Mouse (Mus musculus) liver, embryonic 12.5 days (tissue): ENCODE measurements around the gene Cyb5r3. TPM values are rescaled to one million over a fixed set of nuclear protein-coding genes. Genes with fewer than 3 reads are reported as not detected.
A peak's percentile ranks its signal among the peaks of the same experiment; 100 is the strongest.

ENCODE experiments used
- ATAC-seq: fragments of 200-750 bp; cut with Nextera tagmentation; 2 replicates; pipeline ENCODE4 v1.8.0; 2017; ENCODE audit warnings: moderate number of reproducible peaks, mild to moderate bottlenecking, moderate library complexity
- H3K27ac ChIP-seq: fragments of 300-500 bp; sonication (generic); 2 replicates; pipeline ENCODE4 v1.5.1; 2016; ENCODE audit warnings: mild to moderate bottlenecking
- H3K27me3 ChIP-seq: fragments of 300-500 bp; sonication (generic); replicated peaks from 2 replicates; pipeline ENCODE4 v1.6.1; 2016; ENCODE audit warnings: mild to moderate bottlenecking, moderate library complexity
- H3K36me3 ChIP-seq: fragments of 300-500 bp; sonication (generic); 2 replicates; pipeline ENCODE4 v1.6.1; 2016; ENCODE audit warnings: mild to moderate bottlenecking, moderate library complexity
- H3K4me1 ChIP-seq: fragments of 300-500 bp; sonication (generic); 2 replicates; pipeline ENCODE4 v1.6.1; 2016
- H3K4me2 ChIP-seq: fragments of 300-500 bp; sonication (generic); 2 replicates; pipeline ENCODE4 v1.6.1; 2016; ENCODE audit warnings: mild to moderate bottlenecking, moderate library complexity
- H3K4me3 ChIP-seq: fragments of 300-500 bp; sonication (generic); 2 replicates; pipeline ENCODE4 v1.5.1; 2016; ENCODE audit warnings: mild to moderate bottlenecking, moderate library complexity
- H3K9ac ChIP-seq: fragments of 300-500 bp; sonication (generic); 2 replicates; pipeline ENCODE4 v1.6.1; 2016; ENCODE audit warnings: mild to moderate bottlenecking, moderate library complexity
- H3K9me3 ChIP-seq: fragments of 300-500 bp; sonication (generic); replicated peaks from 2 replicates; pipeline ENCODE4 v1.6.1; 2016; ENCODE audit warnings: mild to moderate bottlenecking, moderate library complexity
- WGBS: fragments of 180-500 bp; shearing (Covaris S2); methylation state at CpG from one replicate; pipeline ENCODE4 v1.1.7; 2016; ENCODE audit not compliant: insufficient replicate concordance; 5-methylcytosine and 5-hydroxymethylcytosine counted together
- polyA plus RNA-seq: library from polyadenylated mRNA; unstranded; fragments of >200 nt; fragmentation: Nextera tagmentation; extraction: Ambion mirVana; gene quantifications from 2 replicates; pipeline ENCODE4 v1.2.1, GENCODE M21; 2016

Cyb5r3 gene
- polyA plus RNA-seq, 1 experiment from 2014 or later, result 151 TPM

- Histone ChIP-seq H3K9me3 (no peaks in the 10 kb centered on the region), H3K27ac (0 out of 2 replicates have a peak overlapping the region, but pooled peaks have one; percentile 46), H3K36me3 (peaks cover 100% of the 10 kb centered on the region), H3K9ac (no peak overlapping the region), H3K4me1 (peaks cover 33% of the 10 kb centered on the region), H3K27me3 (no peaks in the 10 kb centered on the region), H3K4me2 (no peak overlapping the region), H3K4me3 (no peak overlapping the region)
- ATAC-seq, result no peak
- WGBS, result 94% methylated on average over 6 of the region's 6 CpGs
These were observed 14.7 kb downstream of the Cyb5r3 start for GRCm38 (mm10) chr15:83157667-83158064.

GRCm38 (mm10) chr15:83156929-83157666 lies 15.3 kb downstream of the Cyb5r3 start:
- ATAC-seq, result no peak
- Histone ChIP-seq H3K27ac (no peak overlapping the region), H3K4me3 (no peak overlapping the region), H3K27me3 (no peaks in the 10 kb centered on the region), H3K36me3 (peaks cover 96% of the 10 kb centered on the region), H3K9me3 (no peaks in the 10 kb centered on the region), H3K4me1 (peaks cover 30% of the 10 kb centered on the region), H3K4me2 (no peak overlapping the region), H3K9ac (no peak overlapping the region)
- WGBS, result 79% methylated on average over 11 of the region's 11 CpGs

GRCm38 (mm10) chr15:83155672-83156419 lies 16.5 kb downstream of the Cyb5r3 start:
- Histone ChIP-seq H3K4me3 (no peak overlapping the region), H3K36me3 (peaks cover 83% of the 10 kb centered on the region), H3K4me2 (no peak overlapping the region), H3K4me1 (peaks cover 26% of the 10 kb centered on the region), H3K27me3 (no peaks in the 10 kb centered on the region), H3K9ac (no peak overlapping the region), H3K27ac (peak overlapping the region; percentile 23; the same call in 1 of the 2 replicates), H3K9me3 (no peaks in the 10 kb centered on the region)
- WGBS, result 57% methylated on average over 6 of the region's 6 CpGs
- ATAC-seq, result no peak

GRCm38 (mm10) chr15:83154309-83154708 lies 18.1 kb downstream of the Cyb5r3 start:
- Histone ChIP-seq H3K9me3 (no peaks in the 10 kb centered on the region), H3K36me3 (peaks cover 68% of the 10 kb centered on the region), H3K9ac (no peak overlapping the region), H3K27ac (no peak overlapping the region), H3K4me1 (peaks cover 33% of the 10 kb centered on the region), H3K4me2 (no peak overlapping the region), H3K4me3 (no peak overlapping the region), H3K27me3 (no peaks in the 10 kb centered on the region)
- no peak for ATAC-seq
- WGBS, result 91% methylated on average over 7 of the region's 7 CpGs

GRCm38 (mm10) chr15:83150694-83151093 lies 21.7 kb downstream of the Cyb5r3 start:
- no peaks in the 10 kb centered on the region for H3K27me3 ChIP-seq
- H3K27ac ChIP-seq, result peak overlapping the region; percentile 77
- 0 out of 2 replicates have a peak overlapping the region, but pooled peaks have one; percentile 27 for H3K9ac ChIP-seq
- no peaks in the 10 kb centered on the region for H3K9me3 ChIP-seq
- peaks cover 50% of the 10 kb centered on the region for H3K4me1 ChIP-seq
- peaks cover 53% of the 10 kb centered on the region for H3K36me3 ChIP-seq
- H3K4me2 ChIP-seq, result 0 out of 2 replicates have a peak overlapping the region, but pooled peaks have one; percentile 1
- WGBS, result 87% methylated on average over 4 of the region's 4 CpGs
- no peak overlapping the region for H3K4me3 ChIP-seq
- ATAC-seq, result no peak

- H3K4me3 ChIP-seq, result peak overlapping the region; percentile 90
- no peaks in the 10 kb centered on the region for H3K27me3 ChIP-seq
- peaks cover 53% of the 10 kb centered on the region for H3K36me3 ChIP-seq
- H3K9me3 ChIP-seq, result no peaks in the 10 kb centered on the region
- H3K27ac ChIP-seq, result peak overlapping the region; percentile 96
- WGBS, result 17% methylated on average over 3 of the region's 3 CpGs
- peak overlapping the region; percentile 96 for H3K9ac ChIP-seq
- peaks cover 56% of the 10 kb centered on the region for H3K4me1 ChIP-seq
- ATAC-seq, result no peak
- H3K4me2 ChIP-seq, result peak overlapping the region; percentile 88
These were observed 22.3 kb downstream of the Cyb5r3 start for GRCm38 (mm10) chr15:83150073-83150442.

- ATAC-seq, result peak; percentile 87
- whole genome bisulfite sequencing, result under 1% methylated on average over 56 of the region's 56 CpGs
These were observed 23.0 kb downstream of the Cyb5r3 start, which contains the start of gene Poldip3 for GRCm38 (mm10) chr15:83149196-83150072. Gene Poldip3, minus strand, starts transcription at chr15:83149384.

GRCm38 (mm10) chr15:83148801-83149195 lies 23.6 kb downstream of the Cyb5r3 start:
- Histone ChIP-seq H3K9me3 (no peaks in the 10 kb centered on the region), H3K36me3 (peaks cover 52% of the 10 kb centered on the region), H3K4me2 (peak overlapping the region; percentile 88), H3K27me3 (no peaks in the 10 kb centered on the region), H3K9ac (peak overlapping the region; percentile 96), H3K27ac (peak overlapping the region; percentile 96), H3K4me1 (peaks cover 65% of the 10 kb centered on the region), H3K4me3 (peak overlapping the region; percentile 90)
- WGBS, result under 1% methylated on average over 41 of the region's 41 CpGs
- ATAC-seq, result peak; percentile 85

More at GRCm38 (mm10) chr15:83149196-83150072, 23.0 kb downstream of the Cyb5r3 start, which contains the start of gene Poldip3:
- H3K4me1 ChIP-seq, result peaks cover 62% of the 10 kb centered on the region
- no peaks in the 10 kb centered on the region for H3K9me3 ChIP-seq
- H3K36me3 ChIP-seq, result peaks cover 53% of the 10 kb centered on the region
- peak within 1 kb of the TSS; percentile 96 for H3K27ac ChIP-seq
- peak within 1 kb of the TSS; percentile 88 for H3K4me2 ChIP-seq
- no peaks in the 10 kb centered on the region for H3K27me3 ChIP-seq
- H3K4me3 ChIP-seq, result peak within 1 kb of the TSS; percentile 90
- peak within 1 kb of the TSS; percentile 96 for H3K9ac ChIP-seq

- Histone ChIP-seq H3K27ac (peak overlapping the region; percentile 96), H3K4me2 (peak overlapping the region; percentile 88), H3K9me3 (no peaks in the 10 kb centered on the region), H3K4me3 (peak overlapping the region; percentile 90), H3K4me1 (peaks cover 68% of the 10 kb centered on the region), H3K27me3 (no peaks in the 10 kb centered on the region), H3K36me3 (peaks cover 49% of the 10 kb centered on the region), H3K9ac (peak overlapping the region; percentile 96)
- no peak for ATAC-seq
- 2% methylated on average over 21 of the region's 21 CpGs for WGBS
These were observed 24.0 kb downstream of the Cyb5r3 start for GRCm38 (mm10) chr15:83148395-83148794.

GRCm38 (mm10) chr15:83145541-83145940 lies 26.9 kb downstream of the Cyb5r3 start:
- no peak overlapping the region for H3K4me3 ChIP-seq
- no peak overlapping the region for H3K4me2 ChIP-seq
- peaks cover 62% of the 10 kb centered on the region for H3K36me3 ChIP-seq
- no peak overlapping the region for H3K27ac ChIP-seq
- peaks cover 85% of the 10 kb centered on the region for H3K4me1 ChIP-seq
- H3K27me3 ChIP-seq, result no peaks in the 10 kb centered on the region
- H3K9ac ChIP-seq, result no peak overlapping the region
- no peaks in the 10 kb centered on the region for H3K9me3 ChIP-seq
- ATAC-seq, result no peak
- 78% methylated on average over 6 of the region's 6 CpGs for WGBS

- Histone ChIP-seq H3K9me3 (no peaks in the 10 kb centered on the region), H3K27ac (no peak overlapping the region), H3K4me2 (no peak overlapping the region), H3K4me3 (no peak overlapping the region), H3K9ac (no peak overlapping the region), H3K4me1 (peaks cover 76% of the 10 kb centered on the region), H3K36me3 (peaks cover 76% of the 10 kb centered on the region), H3K27me3 (no peaks in the 10 kb centered on the region)
- WGBS, result 75% methylated on average over 5 of the region's 5 CpGs
- no peak for ATAC-seq
These were observed 29.5 kb downstream of the Cyb5r3 start for GRCm38 (mm10) chr15:83142861-83143260.
